Mouse (Mus musculus): ENCODE measurements around the gene Osbpl2. TPM values are rescaled to one million over a fixed set of nuclear protein-coding genes. Genes with fewer than 3 reads are reported as not detected.

The Osbpl2 gene
- polyA plus RNA-seq, 1 experiment from 2014 or later, result 35.0 TPM

- no peak overlapping the region for H3K4me2 ChIP-seq (ENCODE audit: low read depth, low read length)
- H3K27me3 ChIP-seq (ENCODE audit: control insufficient read depth, insufficient read depth, low read length), result no peaks in the 10 kb centered on the region
- peaks cover 7% of the 10 kb centered on the region for H3K36me3 ChIP-seq (ENCODE audit: control insufficient read depth, insufficient read depth)
- H3K9ac ChIP-seq (ENCODE audit: low read length), result no peak overlapping the region
- no peak for ATAC-seq (replicated peaks; ENCODE audit: extremely low read depth, insufficient read depth, low FRiP score)
- WGBS, result 39% methylated on average over 3 of the region's 3 CpGs
- H3K4me3 ChIP-seq (ENCODE audit: low read length), result no peak overlapping the region
- no peaks in the 10 kb centered on the region for H3K4me1 ChIP-seq (ENCODE audit: control insufficient read depth, insufficient read depth, low read length)
- H3K9me3 ChIP-seq (replicated peaks; ENCODE audit: control insufficient read depth, low read length), result no peaks in the 10 kb centered on the region
- no peak overlapping the region for H3K27ac ChIP-seq (ENCODE audit: low read length)
These were observed 34.5 kb upstream of the Osbpl2 start for GRCm38 (mm10) chr2:180084565-180084964.

- H3K9me3 ChIP-seq (replicated peaks; ENCODE audit: control insufficient read depth, low read length), result no peaks in the 10 kb centered on the region
- WGBS, result 71% methylated on average over 16 of the region's 16 CpGs
- H3K27ac ChIP-seq (ENCODE audit: low read length), result no peak overlapping the region
- H3K4me2 ChIP-seq (ENCODE audit: low read depth, low read length), result no peak overlapping the region
- ATAC-seq (replicated peaks; ENCODE audit: extremely low read depth, insufficient read depth, low FRiP score), result no peak
- H3K9ac ChIP-seq (ENCODE audit: low read length), result no peak overlapping the region
- no peaks in the 10 kb centered on the region for H3K27me3 ChIP-seq (ENCODE audit: control insufficient read depth, insufficient read depth, low read length)
- H3K4me1 ChIP-seq (ENCODE audit: control insufficient read depth, insufficient read depth, low read length), result no peaks in the 10 kb centered on the region
- peaks cover 7% of the 10 kb centered on the region for H3K36me3 ChIP-seq (ENCODE audit: control insufficient read depth, insufficient read depth)
- no peak overlapping the region for H3K4me3 ChIP-seq (ENCODE audit: low read length)
These were observed 33.0 kb upstream of the Osbpl2 start for GRCm38 (mm10) chr2:180085926-180086636.

GRCm38 (mm10) chr2:180086637-180087027 is 32.5 kb upstream of the Osbpl2 start:
- Histone ChIP-seq H3K27me3 (ENCODE audit: control insufficient read depth, insufficient read depth, low read length) (no peaks in the 10 kb centered on the region), H3K4me3 (ENCODE audit: low read length) (no peak overlapping the region), H3K4me1 (ENCODE audit: control insufficient read depth, insufficient read depth, low read length) (no peaks in the 10 kb centered on the region), H3K9ac (ENCODE audit: low read length) (no peak overlapping the region), H3K36me3 (ENCODE audit: control insufficient read depth, insufficient read depth) (peaks cover 7% of the 10 kb centered on the region), H3K4me2 (ENCODE audit: low read depth, low read length) (no peak overlapping the region), H3K9me3 (replicated peaks; ENCODE audit: control insufficient read depth, low read length) (no peaks in the 10 kb centered on the region), H3K27ac (ENCODE audit: low read length) (no peak overlapping the region)
- 88% methylated on average over 5 of the region's 5 CpGs for WGBS
- no peak for ATAC-seq (replicated peaks; ENCODE audit: extremely low read depth, insufficient read depth, low FRiP score)

GRCm38 (mm10) chr2:180087472-180087871 is 31.6 kb upstream of the Osbpl2 start:
- Histone ChIP-seq H3K36me3 (ENCODE audit: control insufficient read depth, insufficient read depth) (peaks cover 3% of the 10 kb centered on the region), H3K9ac (ENCODE audit: low read length) (no peak overlapping the region), H3K9me3 (replicated peaks; ENCODE audit: control insufficient read depth, low read length) (no peaks in the 10 kb centered on the region), H3K27ac (ENCODE audit: low read length) (no peak overlapping the region), H3K4me2 (ENCODE audit: low read depth, low read length) (no peak overlapping the region), H3K27me3 (ENCODE audit: control insufficient read depth, insufficient read depth, low read length) (no peaks in the 10 kb centered on the region), H3K4me1 (ENCODE audit: control insufficient read depth, insufficient read depth, low read length) (no peaks in the 10 kb centered on the region), H3K4me3 (ENCODE audit: low read length) (no peak overlapping the region)
- ATAC-seq (replicated peaks; ENCODE audit: extremely low read depth, insufficient read depth, low FRiP score), result no peak
- 89% methylated on average over 4 of the region's 4 CpGs for WGBS

GRCm38 (mm10) chr2:180090285-180090684 is 28.8 kb upstream of the Osbpl2 start:
- 56% methylated on average over 11 of the region's 11 CpGs for WGBS
- no peak overlapping the region for H3K27ac ChIP-seq (ENCODE audit: low read length)
- no peaks in the 10 kb centered on the region for H3K4me1 ChIP-seq (ENCODE audit: control insufficient read depth, insufficient read depth, low read length)
- H3K4me3 ChIP-seq (ENCODE audit: low read length), result no peak overlapping the region
- H3K4me2 ChIP-seq (ENCODE audit: low read depth, low read length), result no peak overlapping the region
- no peak for ATAC-seq (replicated peaks; ENCODE audit: extremely low read depth, insufficient read depth, low FRiP score)
- peaks cover 3% of the 10 kb centered on the region for H3K36me3 ChIP-seq (ENCODE audit: control insufficient read depth, insufficient read depth)
- H3K9ac ChIP-seq (ENCODE audit: low read length), result no peak overlapping the region
- H3K9me3 ChIP-seq (replicated peaks; ENCODE audit: control insufficient read depth, low read length), result no peaks in the 10 kb centered on the region
- no peaks in the 10 kb centered on the region for H3K27me3 ChIP-seq (ENCODE audit: control insufficient read depth, insufficient read depth, low read length)

GRCm38 (mm10) chr2:180095711-180096110 is 23.4 kb upstream of the Osbpl2 start:
- 33% methylated on average over 5 of the region's 5 CpGs for WGBS
- Histone ChIP-seq H3K27me3 (ENCODE audit: control insufficient read depth, insufficient read depth, low read length) (peaks cover 36% of the 10 kb centered on the region), H3K9ac (ENCODE audit: low read length) (no peak overlapping the region), H3K27ac (ENCODE audit: low read length) (no peak overlapping the region), H3K36me3 (ENCODE audit: control insufficient read depth, insufficient read depth) (no peaks in the 10 kb centered on the region), H3K4me2 (ENCODE audit: low read depth, low read length) (no peak overlapping the region), H3K4me1 (ENCODE audit: control insufficient read depth, insufficient read depth, low read length) (0 out of 2 replicates have a peak, but pooled peaks cover 3% of the 10 kb centered on the region), H3K4me3 (ENCODE audit: low read length) (no peak overlapping the region), H3K9me3 (replicated peaks; ENCODE audit: control insufficient read depth, low read length) (no peaks in the 10 kb centered on the region)
- ATAC-seq (replicated peaks; ENCODE audit: extremely low read depth, insufficient read depth, low FRiP score), result peak; percentile 53

- Histone ChIP-seq H3K4me2 (ENCODE audit: low read depth, low read length) (no peak overlapping the region), H3K4me1 (ENCODE audit: control insufficient read depth, insufficient read depth, low read length) (0 out of 2 replicates have a peak, but pooled peaks cover 3% of the 10 kb centered on the region), H3K9me3 (replicated peaks; ENCODE audit: control insufficient read depth, low read length) (no peaks in the 10 kb centered on the region), H3K4me3 (ENCODE audit: low read length) (no peak overlapping the region), H3K9ac (ENCODE audit: low read length) (no peak overlapping the region), H3K27ac (ENCODE audit: low read length) (no peak overlapping the region), H3K36me3 (ENCODE audit: control insufficient read depth, insufficient read depth) (no peaks in the 10 kb centered on the region), H3K27me3 (ENCODE audit: control insufficient read depth, insufficient read depth, low read length) (peaks cover 54% of the 10 kb centered on the region)
- ATAC-seq (replicated peaks; ENCODE audit: extremely low read depth, insufficient read depth, low FRiP score), result no peak
- WGBS, result 34% methylated on average over 3 of the region's 3 CpGs
These were observed 21.5 kb upstream of the Osbpl2 start for GRCm38 (mm10) chr2:180097585-180097984.

GRCm38 (mm10) chr2:180098167-180098566 is 20.9 kb upstream of the Osbpl2 start:
- no peak overlapping the region for H3K27ac ChIP-seq (ENCODE audit: low read length)
- H3K4me2 ChIP-seq (ENCODE audit: low read depth, low read length), result no peak overlapping the region
- 25% methylated on average over 5 of the region's 5 CpGs for WGBS
- peaks cover 60% of the 10 kb centered on the region for H3K27me3 ChIP-seq (ENCODE audit: control insufficient read depth, insufficient read depth, low read length)
- H3K9ac ChIP-seq (ENCODE audit: low read length), result no peak overlapping the region
- H3K4me1 ChIP-seq (ENCODE audit: control insufficient read depth, insufficient read depth, low read length), result peaks cover 6% of the 10 kb centered on the region
- no peak overlapping the region for H3K4me3 ChIP-seq (ENCODE audit: low read length)
- no peak for ATAC-seq (replicated peaks; ENCODE audit: extremely low read depth, insufficient read depth, low FRiP score)
- no peaks in the 10 kb centered on the region for H3K9me3 ChIP-seq (replicated peaks; ENCODE audit: control insufficient read depth, low read length)
- H3K36me3 ChIP-seq (ENCODE audit: control insufficient read depth, insufficient read depth), result no peaks in the 10 kb centered on the region

GRCm38 (mm10) chr2:180099529-180099928 is 19.6 kb upstream of the Osbpl2 start:
- Histone ChIP-seq H3K4me3 (ENCODE audit: low read length) (no peak overlapping the region), H3K27ac (ENCODE audit: low read length) (no peak overlapping the region), H3K9ac (ENCODE audit: low read length) (no peak overlapping the region), H3K36me3 (ENCODE audit: control insufficient read depth, insufficient read depth) (no peaks in the 10 kb centered on the region), H3K9me3 (replicated peaks; ENCODE audit: control insufficient read depth, low read length) (no peaks in the 10 kb centered on the region), H3K4me2 (ENCODE audit: low read depth, low read length) (0 out of 2 replicates have a peak overlapping the region, but pooled peaks have one; percentile 7), H3K4me1 (ENCODE audit: control insufficient read depth, insufficient read depth, low read length) (peaks cover 15% of the 10 kb centered on the region), H3K27me3 (ENCODE audit: control insufficient read depth, insufficient read depth, low read length) (peaks cover 73% of the 10 kb centered on the region)
- 7% methylated on average over 15 of the region's 15 CpGs for WGBS
- ATAC-seq (replicated peaks; ENCODE audit: extremely low read depth, insufficient read depth, low FRiP score), result no peak
